Mouse (Mus musculus) erythroblast, adult 5-6 weeks (primary cell): Measurements from ENCODE around the gene Jarid2. TPM values are rescaled to one million over a fixed set of nuclear protein-coding genes. Genes with fewer than 3 reads are reported as not detected.

Experiments
- ATAC-seq: replicated peaks from 2 replicates; pipeline ENCODE4 v1.8.0; 2016; ENCODE audit warnings: moderate number of reproducible peaks, mild to moderate bottlenecking, moderate TSS enrichment, inconsistent platforms; ENCODE audit not compliant: poor library complexity, low FRiP score, severe bottlenecking
- total RNA-seq, 2 experiments: library from RNA; stranded (forward) in 1 of 2; stranded (reverse) in 1 of 2; fragments of 150-400 nt in 1 of 2; fragments of 200-764, 138-1000 nt in 1 of 2; gene quantifications; 2 replicates each; pipeline versions ENCODE4 v1.2.3 to v1.2.4; 2015 to 2017; ENCODE audit warnings: low replicate concordance in 2 of 2

Gene Jarid2
- total RNA-seq, 2 experiments from 2014 or later, result 10.1 to 25.9 TPM

GRCm38 (mm10) chr13:44772816-44773215 lies 43.5 kb downstream of the Jarid2 start:
- no peak for ATAC-seq

GRCm38 (mm10) chr13:44774351-44774750 lies 45.1 kb downstream of the Jarid2 start:
- no peak for ATAC-seq

DNA sequence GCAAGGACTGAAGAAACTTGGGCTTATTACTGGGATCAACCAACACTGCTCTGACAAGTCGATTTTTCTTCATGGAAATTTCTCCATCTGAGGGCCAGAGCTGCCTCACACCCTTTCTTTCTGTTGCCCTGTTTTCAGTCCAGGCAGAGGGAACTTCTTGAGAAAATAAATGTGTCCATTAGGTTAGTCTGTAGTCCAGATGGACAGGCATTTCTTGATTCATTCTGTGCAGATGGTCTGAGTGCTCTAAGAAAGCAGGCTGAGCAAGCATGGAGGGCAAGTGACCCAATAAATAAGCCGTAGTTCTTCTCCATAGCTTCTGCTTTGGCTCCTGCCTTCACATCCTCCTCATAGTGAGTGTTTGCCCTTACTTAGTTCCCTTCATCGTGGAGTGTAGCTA lies 46.1 kb downstream of the Jarid2 start:
- ATAC-seq, result no peak

- no peak for ATAC-seq
Observed at GRCm38 (mm10) chr13:44780506-44780905, 51.2 kb downstream of the Jarid2 start.

- ATAC-seq, result no peak
Observed at GRCm38 (mm10) chr13:44781126-44781525, 51.9 kb downstream of the Jarid2 start.

DNA sequence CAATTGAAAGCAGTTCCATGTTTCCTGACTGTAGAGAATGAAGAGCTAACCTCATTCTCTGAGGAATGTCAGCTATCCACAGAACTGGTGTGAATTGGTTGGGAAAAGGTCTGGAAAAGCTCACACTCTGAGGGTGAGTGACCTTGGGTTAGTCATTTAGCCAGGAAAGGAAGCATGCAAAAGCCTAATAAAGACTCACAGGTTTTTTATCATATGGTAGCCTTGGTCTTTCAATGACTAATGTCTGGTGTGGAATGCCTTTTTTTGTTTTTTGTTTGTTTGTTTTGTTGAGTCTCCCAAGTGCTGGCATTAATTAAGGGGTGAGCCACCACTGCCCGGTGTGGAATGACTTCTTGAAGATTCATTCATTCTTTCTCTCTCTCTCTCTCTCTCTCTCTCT lies 55.3 kb downstream of the Jarid2 start:
- no peak for ATAC-seq

DNA sequence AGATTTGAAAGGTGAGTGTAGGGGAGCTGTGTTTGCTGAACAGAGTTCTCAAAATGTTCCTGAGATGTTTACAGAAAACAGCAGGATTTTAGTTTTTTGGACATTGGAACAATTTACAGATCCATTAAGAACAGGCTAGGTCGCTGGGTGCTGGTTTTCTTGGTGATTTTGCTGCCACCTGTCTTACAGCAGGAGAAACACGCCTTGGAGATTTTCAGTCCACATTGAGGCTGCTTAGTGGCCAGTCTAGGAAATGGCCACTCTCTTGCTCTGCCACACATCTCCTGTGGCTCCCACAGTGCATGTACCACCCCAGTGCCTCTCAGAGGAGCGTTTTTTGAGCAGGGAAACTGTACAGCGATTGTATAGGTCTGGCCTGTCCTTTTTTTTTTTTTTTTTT lies 57.0 kb downstream of the Jarid2 start:
- no peak for ATAC-seq

DNA sequence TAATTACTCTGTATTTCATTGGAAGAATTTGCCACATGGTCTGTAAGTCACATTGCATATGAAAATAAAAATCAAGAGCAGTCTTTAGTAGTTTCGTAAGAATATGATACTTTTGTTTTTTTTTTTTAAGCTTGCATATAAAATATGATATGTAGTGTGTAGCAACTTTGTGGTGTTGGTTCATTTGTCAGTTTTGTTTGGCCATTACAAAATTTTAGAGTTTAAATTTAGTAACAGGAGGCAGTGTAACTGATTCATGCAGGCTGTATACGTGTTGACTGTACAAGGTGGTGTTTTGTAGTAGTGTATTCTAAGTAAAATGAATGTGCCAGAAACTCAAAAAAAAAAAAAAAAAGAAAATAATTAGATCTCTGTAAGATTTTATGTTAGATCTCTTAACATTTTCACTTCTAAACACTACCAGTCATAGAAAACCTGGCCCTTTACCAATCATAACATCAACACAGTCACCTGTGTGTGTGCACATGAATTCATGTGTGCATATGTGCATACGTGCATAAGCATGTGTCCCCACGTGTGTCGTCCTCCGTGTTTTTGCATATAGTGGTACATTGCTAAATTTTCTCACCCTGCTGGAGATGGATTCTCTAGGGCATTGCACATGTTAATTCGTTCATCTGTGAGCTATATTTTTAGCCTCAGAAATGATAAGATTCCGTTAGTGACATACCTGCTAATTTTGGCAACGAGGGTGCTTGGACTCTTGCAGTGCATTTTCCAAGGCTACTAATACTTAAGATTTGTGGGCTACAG lies 59.3 kb downstream of the Jarid2 start:
- no peak for ATAC-seq

GRCm38 (mm10) chr13:44789982-44790381 lies 60.7 kb downstream of the Jarid2 start:
- ATAC-seq, result no peak

DNA sequence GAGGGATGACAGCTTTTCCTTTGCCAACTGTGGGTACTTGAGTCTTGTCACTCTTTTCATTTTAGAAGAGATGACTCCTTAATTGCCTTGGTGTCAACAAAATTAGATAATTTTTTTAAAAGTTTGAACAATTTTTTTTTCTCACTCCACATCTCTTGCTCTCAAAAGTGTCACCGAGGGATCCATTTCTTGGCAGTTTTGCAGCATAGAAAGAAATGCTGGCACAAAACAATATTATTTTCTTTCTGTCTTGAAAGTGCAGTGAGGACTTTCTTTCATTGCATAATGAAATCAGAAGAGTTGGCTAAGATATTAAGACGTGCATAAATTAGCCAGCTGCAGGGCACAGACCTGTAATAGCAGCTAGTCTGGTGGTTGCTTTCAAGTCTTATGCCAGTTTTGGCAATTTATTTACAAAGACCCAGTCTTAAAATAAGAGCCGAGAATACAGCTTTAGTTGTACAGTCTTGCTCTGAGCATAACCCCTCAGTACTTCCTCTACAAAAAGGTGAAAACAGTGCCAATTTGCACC lies 63.2 kb downstream of the Jarid2 start:
- ATAC-seq, result no peak

- ATAC-seq, result no peak
Observed at GRCm38 (mm10) chr13:44795891-44796290, 66.6 kb downstream of the Jarid2 start.

GRCm38 (mm10) chr13:44796775-44797174 lies 67.5 kb downstream of the Jarid2 start:
- ATAC-seq, result no peak

DNA sequence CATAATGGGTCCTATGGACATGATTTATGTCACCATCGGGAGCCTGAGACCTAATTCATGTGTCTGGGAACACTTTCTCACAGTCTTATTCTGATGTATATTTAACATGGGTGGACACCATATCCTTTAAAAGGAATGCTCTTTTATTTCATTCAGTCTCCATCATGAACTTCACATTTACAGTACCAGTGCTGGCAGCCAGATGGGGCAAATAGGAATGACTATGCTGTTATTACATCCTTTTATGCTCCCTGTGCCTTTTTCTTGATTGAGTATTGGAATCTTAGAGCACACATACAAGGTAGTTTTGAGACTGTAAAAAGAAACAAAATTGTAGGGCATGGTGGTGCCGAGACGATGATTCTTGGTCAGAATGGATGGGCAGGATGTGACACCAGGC lies 69.0 kb downstream of the Jarid2 start:
- ATAC-seq, result no peak

DNA sequence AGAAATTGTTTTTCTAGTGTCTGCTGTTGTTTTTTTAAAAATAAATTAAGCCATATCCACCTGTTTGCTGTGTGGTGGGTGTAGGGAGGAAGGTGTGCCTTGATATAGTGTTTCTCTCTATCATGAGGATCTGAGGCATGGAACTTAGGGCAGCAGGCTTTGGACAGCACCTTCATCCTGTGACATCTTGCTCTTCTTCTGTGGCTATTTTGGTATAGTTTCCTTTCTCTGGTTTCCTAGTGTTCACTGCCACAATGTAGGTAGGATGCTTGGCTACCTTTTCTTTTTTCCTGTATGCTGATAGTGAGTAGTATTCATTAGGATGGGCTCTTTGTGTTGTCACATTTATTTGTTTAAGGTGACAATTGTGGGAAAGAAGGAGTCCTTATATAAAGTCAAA lies 69.9 kb downstream of the Jarid2 start:
- no peak for ATAC-seq

DNA sequence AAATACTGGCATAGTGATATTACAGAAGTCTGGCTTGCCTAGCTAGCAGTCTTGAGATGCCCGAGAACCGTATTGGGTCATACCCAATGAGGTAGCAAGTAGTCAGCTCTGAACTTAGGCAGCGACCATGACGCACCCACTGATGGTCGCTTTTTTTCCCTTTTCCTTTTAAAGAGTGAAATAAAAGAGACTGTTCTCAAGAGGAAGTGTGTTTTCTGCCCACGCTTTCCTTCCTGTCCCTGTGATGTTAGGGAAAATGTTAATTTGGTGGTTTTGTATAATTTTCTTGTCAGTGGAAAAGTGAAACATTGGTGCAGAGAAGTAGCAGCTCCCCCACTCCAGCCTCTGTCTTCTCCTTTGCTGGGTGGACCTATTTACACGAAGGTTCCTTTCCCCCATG lies 70.8 kb downstream of the Jarid2 start:
- ATAC-seq, result no peak

DNA sequence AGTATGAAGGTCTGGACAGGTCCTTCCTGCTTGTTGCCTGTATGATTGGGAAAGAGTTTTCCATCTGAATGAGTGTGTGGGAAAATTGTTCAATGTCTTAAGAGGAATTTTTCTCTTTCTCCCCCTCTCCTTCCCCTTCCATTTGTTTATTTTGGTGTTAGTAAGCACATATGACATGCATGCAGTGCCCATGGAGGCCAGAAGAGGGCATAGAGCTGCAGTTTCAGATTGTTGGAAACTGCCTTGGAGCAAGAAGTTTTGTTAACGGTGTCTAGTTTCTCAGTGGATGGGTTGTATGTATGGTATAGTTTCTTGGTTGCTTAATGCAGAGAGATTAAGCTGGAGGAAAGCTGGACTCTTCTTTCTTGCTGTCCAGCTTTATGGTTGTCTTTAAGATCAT lies 75.6 kb downstream of the Jarid2 start:
- ATAC-seq, result no peak

DNA sequence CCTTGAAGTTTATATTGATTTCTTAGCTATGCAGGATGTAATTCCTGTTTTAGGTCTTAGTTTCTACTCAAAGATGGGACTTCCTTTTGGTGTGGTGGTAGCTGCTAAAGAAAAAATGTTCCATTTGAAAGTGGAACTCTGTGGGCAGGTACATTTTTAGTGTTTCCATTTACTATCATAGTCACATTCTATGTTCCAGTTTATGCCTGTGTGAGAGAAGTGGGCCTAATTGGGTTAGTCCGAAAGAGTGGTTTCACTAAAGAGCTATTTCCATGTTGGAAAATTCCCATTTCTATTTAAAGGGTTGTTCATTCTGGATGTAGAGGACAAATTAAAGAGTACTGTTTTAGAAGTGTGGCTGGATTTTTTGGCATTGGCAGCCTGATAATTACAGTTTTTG lies 79.0 kb downstream of the Jarid2 start:
- ATAC-seq, result no peak

GRCm38 (mm10) chr13:44811021-44811420 lies 81.7 kb downstream of the Jarid2 start:
- ATAC-seq, result no peak

DNA sequence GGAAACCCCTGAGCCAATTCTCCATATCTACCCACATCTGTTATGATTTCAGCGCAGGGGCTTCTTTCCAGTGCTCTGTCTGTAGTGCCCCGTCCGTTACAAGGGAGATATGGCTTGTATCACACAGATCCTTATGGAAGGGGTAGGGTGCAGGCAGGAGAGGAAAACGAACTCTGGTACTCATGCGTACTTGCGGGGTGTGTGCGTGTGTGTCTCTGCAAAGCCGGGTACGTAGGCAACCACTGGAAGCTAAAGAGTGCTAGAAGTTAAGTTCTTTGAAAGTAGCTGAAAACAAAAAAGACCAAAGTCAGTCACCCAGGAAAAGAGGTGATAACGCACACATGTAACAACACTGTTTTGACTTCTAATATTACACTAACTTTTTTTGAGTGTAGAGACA lies 82.3 kb downstream of the Jarid2 start:
- ATAC-seq, result no peak

DNA sequence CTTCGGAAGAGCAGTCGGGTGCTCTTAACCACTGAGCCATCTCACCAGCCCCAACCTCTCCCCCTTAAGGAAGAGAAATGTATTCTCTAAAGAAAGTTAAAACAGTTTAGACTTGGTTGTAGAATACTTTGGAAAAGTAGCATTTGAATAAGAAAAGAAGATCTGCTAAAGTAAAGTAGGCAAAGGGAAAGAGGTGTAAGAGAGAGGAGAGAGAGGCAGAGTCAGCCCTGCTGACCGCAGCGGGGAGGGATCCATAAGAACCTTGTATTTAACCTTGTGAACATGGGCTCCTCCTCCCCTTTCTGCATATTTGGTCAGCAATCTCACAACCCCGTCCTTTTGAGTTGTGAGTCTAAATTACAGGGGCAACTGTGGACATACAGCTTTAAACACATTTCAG lies 83.1 kb downstream of the Jarid2 start:
- ATAC-seq, result no peak

GRCm38 (mm10) chr13:44819400-44819799 lies 90.1 kb downstream of the Jarid2 start:
- ATAC-seq, result no peak

DNA sequence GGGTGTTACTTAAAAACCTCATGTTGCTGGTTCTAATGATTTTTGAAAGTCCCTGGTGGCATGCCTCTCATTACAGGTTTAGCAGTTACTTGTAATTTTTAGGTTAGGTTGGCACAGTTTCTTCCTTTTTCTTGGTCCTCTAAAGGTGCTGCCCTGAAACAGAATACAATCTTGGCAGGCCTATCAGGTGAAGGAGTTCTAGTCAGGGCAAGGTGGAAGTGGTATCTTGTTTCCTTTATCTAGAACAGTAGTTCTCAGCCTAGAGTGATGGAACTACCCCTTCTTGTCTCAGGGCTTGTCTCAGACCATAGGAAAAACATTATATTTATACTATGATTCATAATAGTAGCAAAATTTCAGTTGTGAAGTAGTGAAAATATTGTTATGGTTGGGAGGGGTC lies 93.3 kb downstream of the Jarid2 start:
- no peak for ATAC-seq
